Mouse (Mus musculus): Measurements from ENCODE around the gene Fut1. TPM values are rescaled to one million over a fixed set of nuclear protein-coding genes. Genes with fewer than 3 reads are reported as not detected.

Gene Fut1
- polyA plus RNA-seq, 1 experiment from 2014 or later: 3.2 TPM

DNA sequence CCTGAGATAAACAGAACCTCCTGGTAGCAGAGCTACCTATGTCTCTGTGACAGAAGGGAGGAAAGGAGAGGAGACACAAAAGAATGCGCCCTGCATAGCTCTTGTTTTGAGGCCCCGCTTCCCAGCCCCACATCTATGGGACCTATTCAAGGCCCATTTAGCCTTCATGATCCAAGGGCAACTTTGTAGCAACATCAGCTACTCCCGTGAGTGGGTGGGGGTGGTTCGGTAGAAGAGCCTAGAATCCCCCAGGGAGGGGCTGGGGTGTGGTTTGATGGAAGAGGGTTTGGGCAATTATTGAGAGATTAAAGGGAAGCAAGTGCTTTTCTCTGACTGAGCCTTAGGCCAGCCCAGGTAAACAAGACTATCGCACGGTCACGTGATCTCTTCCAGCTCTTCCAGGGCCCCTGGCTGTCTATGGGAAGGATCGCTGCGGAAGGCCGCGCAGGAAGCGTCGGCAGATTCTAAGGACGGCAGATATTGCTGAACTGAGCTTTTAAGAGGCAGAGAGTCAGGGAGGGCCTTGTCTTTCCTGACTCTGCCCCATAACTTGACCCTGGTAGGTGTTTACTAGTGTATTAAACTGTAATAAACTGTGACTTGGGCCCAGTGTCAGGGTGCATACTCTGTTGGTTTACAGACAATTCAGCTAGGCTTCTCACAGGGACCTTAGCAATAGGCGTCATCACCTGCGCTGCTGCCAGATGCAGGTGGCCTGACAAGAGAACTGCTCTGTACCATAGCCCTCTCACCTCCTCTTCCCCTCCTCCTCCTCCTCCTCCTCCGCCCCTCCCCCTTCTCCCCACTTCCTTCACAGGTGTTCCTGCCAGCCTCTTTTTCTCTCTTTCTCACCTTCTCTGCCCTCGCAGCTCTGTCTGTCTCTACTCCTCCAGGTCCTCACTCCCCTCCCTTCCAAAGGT, 17.9 kb upstream of the Fut1 start:
- peak; percentile 73 for DNase-seq (ENCODE audit: low spot score)

- no peak for DNase-seq (ENCODE audit: low spot score)
Observed at GRCm38 (mm10) chr7:45605704-45606289, 11.3 kb upstream of the Fut1 start.

GRCm38 (mm10) chr7:45609511-45609910, 7.6 kb upstream of the Fut1 start:
- no peak for DNase-seq (ENCODE audit: low spot score)

DNA sequence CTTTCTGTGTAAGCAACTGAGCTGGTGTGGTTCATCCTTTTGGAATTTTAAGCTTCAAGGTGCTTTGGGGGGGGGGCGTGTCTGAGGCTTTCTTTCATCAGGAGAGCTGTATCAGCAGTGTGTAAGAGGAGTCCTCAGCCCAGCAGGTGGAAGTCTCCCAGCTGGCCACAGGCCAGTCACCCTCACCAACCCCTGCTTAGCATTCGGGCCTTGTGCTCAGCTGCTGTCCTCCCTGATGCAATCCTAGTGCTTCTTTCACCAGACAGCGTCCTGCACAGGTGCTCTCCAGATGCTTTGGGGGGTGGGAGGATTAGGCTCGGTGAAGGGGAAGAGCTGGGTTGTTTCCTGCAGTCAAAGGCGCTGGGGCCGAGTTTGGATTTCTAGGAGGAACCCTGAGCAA, 812 bp upstream of the Fut1 start:
- no peak for DNase-seq (ENCODE audit: low spot score)

GRCm38 (mm10) chr7:45618316-45618715, 1.2 kb downstream of the Fut1 start:
- no peak for DNase-seq (ENCODE audit: low spot score)

- DNase-seq (ENCODE audit: low spot score): no peak
Observed at GRCm38 (mm10) chr7:45619592-45619991, 2.5 kb downstream of the Fut1 start.

- peak; percentile 40 for DNase-seq (ENCODE audit: low spot score)
Observed at GRCm38 (mm10) chr7:45621443-45621842, 4.4 kb downstream of the Fut1 start, which contains the start of gene Izumo1. TSS of gene Izumo1 (plus strand) at chr7:45621811.

DNA sequence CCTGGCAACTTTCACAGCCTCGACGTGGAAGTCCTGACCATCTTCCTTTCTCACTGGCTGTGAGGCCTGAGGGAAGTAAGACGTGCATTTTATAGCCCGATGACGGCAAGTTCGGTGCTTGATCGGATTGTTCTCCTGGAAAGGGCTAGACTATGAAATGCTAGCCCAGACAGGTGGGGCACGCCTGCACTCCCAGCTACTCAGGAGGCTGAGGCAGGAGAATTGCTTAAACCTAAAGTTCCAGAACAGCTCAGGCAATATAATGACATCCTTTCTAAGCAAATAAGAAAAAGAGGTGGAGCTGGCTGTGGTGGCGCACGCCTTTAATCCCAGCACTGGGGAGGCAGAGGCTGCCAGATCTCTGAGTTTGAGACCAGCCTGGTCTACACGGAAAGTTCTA, 6.4 kb downstream of the Fut1 start:
- DNase-seq (ENCODE audit: low spot score): no peak

GRCm38 (mm10) chr7:45624718-45625117, 7.6 kb downstream of the Fut1 start:
- no peak for DNase-seq (ENCODE audit: low spot score)

GRCm38 (mm10) chr7:45625481-45625880, 8.4 kb downstream of the Fut1 start:
- no peak for DNase-seq (ENCODE audit: low spot score)

GRCm38 (mm10) chr7:45626571-45627076, 9.5 kb downstream of the Fut1 start:
- DNase-seq (ENCODE audit: low spot score): no peak

DNA sequence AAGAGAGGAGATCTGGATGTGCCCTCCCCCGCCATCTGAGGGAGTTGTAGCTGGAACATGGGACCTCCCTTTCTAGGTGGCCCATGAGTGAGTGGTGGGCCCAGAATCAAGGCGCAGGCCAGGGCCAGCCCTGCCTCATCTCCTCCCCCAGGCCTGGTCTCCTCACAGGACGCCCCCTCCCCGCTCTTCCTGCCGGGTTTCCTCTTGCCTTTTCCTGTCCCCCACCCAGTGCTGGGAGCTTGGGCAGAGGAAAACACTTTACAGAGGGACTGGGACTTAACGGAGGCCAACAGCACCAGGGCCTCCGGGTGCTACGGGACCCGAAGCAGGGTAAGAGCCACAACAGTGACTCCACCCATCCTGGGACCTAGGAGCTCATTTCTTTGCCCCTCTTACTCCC, 10.2 kb downstream of the Fut1 start, which contains the start of gene Rasip1:
Gene Rasip1, plus strand, starts transcription at position 228 of the 400 bp plus-strand sequence.
- no peak for DNase-seq (ENCODE audit: low spot score)

DNA sequence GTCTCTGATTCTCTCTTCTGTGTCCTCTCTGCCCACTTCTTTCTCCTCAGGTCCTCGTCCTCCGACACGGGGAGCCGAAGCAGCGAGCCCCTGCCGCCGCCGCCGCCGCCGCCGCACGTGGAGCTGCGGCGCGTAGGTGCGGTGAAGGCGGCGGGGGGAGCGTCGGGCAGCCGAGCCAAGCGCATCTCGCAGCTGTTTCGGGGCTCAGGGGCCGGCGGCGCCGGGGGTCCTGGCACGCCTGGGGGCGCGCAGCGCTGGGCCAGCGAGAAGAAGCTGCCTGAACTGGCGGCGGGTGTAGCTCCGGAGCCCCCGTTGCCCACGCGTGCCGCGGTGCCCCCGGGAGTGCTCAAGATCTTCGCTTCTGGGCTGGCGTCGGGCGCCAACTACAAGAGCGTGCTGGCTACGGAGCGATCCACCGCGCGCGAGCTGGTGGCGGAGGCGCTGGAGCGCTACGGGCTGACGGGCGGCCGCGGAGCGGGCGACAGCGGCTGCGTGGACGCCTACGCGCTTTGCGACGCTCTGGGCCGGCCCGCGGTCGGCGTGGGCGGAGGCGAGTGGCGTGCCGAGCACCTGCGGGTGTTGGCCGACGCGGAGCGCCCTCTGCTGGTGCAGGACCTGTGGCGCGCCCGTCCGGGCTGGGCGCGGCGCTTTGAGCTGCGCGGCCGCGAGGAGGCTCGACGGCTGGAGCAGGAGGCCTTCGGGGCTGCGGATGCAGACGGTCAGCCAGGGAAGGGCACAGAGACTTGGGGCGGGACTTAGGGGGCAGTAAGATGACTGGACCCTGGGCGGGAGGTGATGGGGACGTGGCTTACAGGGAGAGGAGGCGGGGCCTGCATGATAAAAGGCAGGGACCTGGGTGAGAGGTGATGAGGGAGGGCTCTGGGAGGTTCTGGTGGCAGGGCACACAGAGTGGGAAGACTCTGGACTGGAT, 11.5 kb downstream of the Fut1 start:
- DNase-seq (ENCODE audit: low spot score): peak; percentile 83

DNA sequence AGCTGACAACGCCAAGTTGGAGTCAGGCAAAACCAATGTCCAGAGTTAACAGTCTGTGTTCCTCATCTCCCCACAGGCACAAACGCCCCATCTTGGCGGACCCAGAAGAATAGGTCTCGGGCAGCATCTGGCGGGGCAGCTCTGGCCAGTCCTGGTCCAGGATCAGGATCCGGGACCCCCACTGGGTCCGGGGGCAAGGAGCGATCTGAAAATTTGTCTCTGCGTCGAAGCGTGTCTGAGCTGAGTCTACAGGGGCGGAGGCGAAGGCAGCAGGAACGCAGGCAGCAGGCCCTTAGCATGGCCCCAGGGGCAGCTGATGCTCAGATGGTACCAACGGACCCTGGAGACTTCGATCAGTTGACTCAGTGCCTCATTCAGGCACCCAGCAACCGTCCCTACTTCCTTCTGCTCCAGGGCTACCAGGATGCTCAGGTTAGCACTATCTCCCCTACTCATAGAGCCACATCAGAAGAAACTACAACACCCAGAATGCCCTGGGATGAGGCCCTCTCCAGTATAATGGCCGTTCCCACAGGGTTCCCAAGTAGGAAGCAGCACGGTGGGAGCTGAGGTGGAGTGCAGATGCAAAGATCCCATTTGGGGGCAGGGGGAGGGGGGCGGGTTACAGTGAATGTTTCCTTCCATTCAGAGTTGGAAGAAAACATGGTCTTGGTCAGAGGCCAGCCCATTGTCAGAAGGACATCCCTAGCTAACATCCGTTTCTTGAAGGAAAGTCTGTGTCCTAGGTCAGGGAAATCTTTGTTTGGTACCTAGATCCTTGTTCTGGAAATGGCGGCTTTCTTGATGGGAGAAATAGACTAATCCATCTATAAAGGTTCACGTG, 13.2 kb downstream of the Fut1 start:
- no peak for DNase-seq (ENCODE audit: low spot score)

DNA sequence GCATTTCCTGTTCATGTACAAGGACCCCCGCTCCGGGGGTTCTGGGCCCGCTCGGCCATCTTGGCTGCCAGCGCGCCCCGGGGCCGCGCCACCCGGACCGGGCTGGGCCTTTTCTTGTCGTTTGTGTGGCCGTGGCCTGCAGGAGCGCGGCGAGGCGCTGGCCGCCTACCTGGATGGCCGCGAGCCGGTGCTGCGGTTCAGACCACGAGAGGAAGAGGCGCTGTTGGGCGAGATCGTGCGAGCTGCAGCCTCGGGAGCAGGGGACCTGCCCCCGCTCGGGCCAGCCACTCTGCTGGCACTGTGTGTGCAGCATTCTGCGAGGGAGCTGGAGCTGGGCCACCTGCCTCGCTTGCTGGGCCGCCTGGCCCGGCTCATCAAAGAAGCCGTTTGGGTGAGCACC, 15.4 kb downstream of the Fut1 start:
- no peak for DNase-seq (ENCODE audit: low spot score)

DNA sequence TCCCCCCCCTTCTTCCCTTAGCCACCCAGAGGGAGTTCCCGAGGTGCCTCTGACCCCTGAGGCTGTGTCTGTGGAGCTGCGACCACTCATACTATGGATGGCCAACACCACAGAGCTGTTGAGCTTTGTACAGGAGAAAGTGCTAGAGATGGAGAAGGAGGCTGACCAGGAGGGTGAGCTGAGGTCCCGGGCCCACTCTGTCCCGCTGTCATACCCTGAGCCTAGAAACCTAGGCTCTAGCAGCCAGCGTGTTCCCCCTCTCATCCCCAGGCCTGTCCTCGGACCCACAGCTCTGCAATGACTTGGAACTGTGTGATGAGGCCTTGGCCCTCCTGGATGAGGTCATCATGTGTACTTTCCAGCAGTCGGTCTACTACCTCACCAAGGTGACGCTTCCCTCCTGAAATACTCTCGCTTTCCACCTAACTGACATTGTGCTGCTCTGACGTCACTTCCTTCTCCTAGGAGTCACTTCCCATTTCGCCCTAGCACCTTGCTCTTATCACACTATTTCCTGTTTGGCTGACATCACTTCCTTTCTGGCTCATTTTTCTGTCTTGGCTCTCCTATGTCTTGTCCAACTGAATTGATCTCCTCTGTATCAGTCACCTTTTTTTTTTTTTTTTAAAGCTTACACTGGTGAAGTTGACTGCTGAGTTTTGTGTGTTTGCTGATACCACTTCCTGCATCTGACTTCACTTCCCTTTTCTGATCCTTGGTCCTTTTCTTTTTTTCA, 18.0 kb downstream of the Fut1 start:
- DNase-seq (ENCODE audit: low spot score): peak; percentile 35

DNA sequence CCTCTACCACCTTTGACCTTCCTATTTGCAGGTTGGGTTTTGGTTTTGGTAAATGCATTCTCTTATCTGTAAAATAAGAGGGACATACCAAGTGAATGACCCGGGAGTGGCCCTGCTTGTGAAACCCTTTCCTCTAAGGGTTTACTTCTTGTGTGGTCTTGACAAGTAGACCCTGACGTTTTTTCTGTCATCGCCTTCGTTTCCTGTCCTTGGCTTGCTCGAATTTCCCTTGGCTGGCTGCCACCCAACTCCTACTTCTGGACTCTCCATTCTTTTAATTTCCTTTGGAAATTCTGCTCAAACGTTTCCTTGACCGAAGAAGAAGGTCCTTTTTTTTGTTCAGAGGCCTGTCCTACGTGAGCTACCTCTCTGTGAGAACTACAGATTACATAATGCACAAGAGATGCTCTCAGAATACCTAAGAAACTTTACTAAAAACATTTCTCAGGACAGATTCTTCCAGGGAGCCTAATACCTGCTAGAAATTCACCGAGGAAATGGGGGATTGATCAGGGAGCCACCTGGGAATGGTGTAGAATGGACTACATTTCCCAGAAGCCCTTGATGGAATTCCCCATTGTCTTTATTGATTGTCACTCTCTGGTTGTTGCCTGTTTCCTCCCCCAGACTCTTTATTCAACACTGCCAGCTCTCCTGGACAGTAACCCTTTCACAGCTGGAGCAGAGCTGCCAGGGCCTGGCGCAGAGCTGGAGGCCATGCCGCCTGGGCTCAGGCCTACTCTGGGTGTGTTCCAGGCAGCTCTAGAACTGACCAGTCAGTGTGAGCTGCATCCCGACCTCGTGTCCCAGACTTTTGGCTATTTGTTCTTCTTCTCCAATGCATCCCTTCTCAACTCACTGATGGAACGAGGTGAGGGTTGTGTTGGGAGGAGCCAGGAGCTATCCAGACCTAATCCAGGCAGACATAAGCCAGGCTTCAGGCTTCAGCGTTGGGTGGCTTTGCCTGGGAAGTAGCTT, 18.9 kb downstream of the Fut1 start:
- DNase-seq (ENCODE audit: low spot score): no peak

DNA sequence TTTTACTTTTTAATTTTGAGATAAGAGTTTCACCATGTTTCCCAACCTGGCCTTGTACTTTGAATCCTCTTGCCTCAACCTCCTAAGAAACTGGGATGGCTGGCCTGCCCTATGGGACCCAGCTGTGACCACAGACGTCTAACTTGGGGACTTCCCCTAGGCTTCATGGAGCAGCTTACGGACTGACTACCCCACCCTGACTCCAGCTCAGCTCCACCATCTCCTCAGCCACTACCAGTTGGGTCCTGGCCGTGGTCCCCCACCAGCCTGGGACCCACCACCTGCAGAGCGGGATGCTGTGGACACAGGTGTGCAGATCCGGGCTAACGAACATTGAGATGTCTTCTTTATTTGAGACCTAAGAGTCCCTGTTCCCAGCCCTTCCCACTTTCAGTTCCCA, 20.6 kb downstream of the Fut1 start:
- DNase-seq (ENCODE audit: low spot score): no peak
